Mouse (Mus musculus) adrenal gland, adult 18-20 months (tissue): ENCODE measurements around the gene Olfr113. TPM values are rescaled to one million over a fixed set of nuclear protein-coding genes. Genes with fewer than 3 reads are reported as not detected.
"Not testable (repeated sequence)": the region's sequence is repeated elsewhere in the genome, so short reads cannot be mapped to it uniquely, and the experiment has no call there.

Experiments
- DNase-seq, 2 experiments: peaks; one replicate each; pipeline ENCODE4 v3.0.0; 2021 to 2022; ENCODE audit warnings: low spot score in 2 of 2
- long read RNA-seq, 2 experiments: library from polyadenylated mRNA; stranded (forward); transcript quantifications; one replicate each; pipeline ENCODE4 v2.0.0; 2021
- total RNA-seq, 2 experiments: library from RNA; stranded (reverse); gene quantifications; 1 replicate in 1 of 2; 2 replicates in 1 of 2; pipeline ENCODE4 v1.2.3; 2021

Olfr113 gene
- not detected for total RNA-seq
- long read RNA-seq, experiment 1: 0 reads
- long read RNA-seq, experiment 2: 0 reads

DNA sequence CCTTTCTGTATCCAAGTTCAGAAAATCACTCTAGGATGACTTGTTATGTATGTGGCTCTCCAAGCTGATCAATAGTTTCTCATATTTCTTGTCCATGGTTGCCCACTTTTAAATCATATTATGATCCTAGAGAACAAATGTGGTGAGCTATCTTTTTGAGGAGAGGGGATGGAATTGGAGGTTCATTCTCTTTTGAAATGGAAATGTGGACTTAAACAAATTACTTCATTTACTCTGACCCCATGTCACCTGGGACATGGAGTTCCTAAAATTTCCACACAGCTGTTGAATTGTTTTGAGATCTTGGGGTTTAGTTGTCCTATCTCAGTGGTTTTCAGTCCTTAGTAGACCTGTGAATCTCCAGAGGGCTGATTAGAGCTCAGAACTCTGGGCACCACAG lies at the start of gene Olfr113:
Gene Olfr113, minus strand, starts transcription at position 101 of the 400 bp plus-strand sequence.
- DNase-seq: no peak

DNA sequence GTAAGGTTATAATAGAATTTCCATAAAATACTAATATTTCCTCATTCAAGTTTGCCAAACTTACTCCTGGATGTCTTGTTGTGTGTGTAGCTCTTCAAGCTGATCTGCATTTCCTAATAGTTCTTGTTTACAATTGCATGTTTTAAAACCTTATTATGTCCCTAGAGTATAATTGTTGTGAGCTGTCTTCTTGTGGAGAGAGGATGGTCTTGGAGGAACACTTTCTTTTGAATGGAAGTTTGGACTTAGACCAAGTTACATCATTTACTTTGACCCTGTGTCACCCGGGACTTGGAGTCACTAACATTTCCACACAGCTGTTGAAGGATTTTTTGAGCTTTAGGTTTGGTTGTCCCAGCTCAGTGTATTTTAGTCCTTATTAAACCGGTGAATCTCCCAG lies 49.5 kb upstream of the Olfr113 start, which contains the start of the genes Olfr115 and Olfr116:
Gene Olfr115, minus strand, starts transcription at position 101 of the 400 bp plus-strand sequence.
Gene Olfr116, minus strand, starts transcription at position 191 of the 400 bp plus-strand sequence.
- DNase-seq: no peak

DNA sequence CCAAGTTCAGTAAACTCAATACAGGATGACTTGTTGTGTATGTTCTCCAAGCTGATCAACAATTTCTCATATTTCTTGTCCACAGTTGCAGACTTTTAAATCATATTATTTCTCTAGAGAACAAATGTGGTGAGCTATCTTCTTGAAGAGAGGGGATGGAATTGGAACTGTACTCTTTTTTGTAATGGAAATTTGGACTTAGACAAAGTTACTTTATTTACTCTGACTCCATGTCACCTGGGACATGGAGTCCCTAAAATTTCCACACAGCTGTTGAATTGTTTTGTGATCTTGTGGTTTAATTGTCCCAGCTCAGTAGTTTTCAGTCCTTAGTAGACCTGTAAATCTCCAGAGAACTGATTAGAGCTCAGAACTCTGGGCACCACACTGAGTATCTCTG lies 15.2 kb upstream of the Olfr113 start, which contains the start of gene Olfr114:
Gene Olfr114, minus strand, starts transcription at position 101 of the 400 bp plus-strand sequence.
- no peak for DNase-seq

DNA sequence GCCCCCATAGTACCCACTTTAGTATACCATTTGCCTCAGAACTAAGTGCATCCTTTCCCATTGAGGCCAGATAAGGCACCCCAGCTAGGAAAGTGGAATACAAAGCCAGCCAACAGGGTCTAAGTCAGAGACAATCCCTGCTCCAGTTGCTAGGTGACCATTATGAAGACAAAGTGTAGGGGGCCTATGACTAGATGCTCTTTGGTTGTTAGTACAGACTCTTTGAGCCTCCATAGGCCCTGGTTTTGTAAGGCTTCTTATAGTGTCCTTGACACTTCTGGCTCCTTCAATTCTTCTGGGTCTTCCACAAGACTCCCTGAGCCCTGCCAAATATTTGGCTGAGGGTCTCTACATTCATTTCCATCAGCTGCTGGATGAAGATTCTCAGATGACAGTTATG lies 8.1 kb downstream of the Olfr113 start, which contains the start of gene Olfr112:
Gene Olfr112, minus strand, starts transcription at position 101 of the 400 bp plus-strand sequence.
- DNase-seq: no peak

DNA sequence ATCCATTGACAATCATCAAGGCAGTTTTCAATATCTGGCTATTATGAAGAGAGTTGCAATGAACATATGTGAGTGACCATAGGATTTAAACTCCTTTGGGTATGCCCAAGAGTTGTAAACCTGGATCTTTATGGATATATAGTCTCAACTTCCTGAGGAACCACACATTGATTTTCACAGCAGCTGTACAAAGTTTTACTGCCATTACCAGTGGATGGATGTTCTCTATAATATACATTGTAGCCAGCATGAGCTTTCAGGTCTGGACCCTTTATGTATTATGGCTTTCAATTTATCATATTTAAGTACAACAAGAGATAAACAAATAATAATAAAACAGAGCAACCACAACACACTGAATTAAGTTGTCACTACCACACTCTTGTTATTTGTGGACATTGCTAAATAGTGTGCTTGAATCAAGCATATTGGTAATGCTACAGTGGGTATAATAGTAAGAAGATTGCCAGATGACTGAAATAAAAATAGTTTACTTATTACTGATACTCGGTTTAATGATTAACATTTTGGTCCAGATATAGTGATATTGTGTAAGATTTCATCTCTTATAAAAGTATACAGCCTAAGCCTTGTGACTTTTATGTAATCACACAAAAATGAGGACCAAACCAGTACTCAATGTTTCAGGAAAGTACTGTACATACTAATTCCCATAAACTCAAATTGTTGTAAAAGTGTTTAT lies 18.4 kb downstream of the Olfr113 start:
- no peak for DNase-seq

DNA sequence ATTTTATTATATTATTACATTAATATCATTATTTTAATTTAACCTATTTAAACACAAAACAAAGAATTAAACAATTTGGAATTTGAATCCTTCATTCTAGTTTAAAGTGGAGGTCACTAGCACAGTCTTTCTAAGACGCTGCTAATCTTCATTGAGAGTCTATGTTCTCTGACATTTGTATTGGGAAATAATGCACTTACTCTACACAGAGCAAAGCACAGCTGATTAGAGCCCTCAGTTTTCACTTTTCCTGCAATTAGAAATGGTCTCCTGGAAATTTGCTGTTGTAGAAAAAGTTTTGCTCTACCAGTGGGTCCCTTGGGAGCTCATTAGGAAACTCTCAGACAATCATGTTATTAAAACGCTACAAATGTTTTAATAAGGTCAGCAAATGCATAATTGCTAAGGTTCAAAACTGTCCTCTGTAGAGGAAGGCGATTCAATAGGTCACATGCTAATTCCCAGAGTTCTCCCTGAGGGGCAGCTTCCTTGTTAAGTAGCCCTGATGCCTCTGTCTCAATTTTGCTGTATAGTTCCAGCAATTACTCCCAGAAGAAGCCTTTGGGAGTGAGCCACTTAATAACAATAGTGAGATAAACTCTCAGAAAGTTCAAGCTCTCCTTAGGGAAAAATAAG lies 33.5 kb downstream of the Olfr113 start:
- no peak for DNase-seq

DNA sequence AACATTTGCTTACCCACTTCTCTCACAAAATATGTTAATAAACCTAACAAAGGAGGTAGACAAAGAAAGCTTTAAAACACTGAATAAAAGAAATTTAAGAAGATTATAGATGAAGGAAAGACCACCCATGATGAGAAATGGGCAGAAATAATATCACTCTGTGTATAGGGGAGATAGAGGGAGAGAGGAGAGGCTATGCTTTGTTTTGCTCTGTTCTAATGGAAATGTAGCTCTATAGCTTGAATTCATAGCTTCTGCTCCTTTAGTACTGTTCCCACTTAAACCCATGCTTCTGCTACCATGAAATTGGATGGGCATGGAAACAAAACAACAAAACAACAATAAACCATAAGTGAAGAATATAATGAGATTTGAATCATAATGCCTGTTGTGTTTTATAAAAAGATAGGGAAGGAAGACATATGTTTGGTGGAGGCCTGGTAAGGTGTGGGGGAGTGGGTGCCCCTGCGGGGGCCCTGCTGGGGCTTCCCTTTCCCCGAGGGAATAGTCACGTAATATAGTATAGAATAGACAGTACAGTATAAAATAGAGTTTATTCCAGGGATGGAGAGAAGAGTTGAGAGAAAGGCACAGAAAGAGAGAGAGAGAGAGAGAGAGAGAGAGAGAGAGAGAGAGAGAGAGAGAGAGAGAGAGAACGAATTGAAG lies 35.9 kb downstream of the Olfr113 start:
- DNase-seq: no peak

DNA sequence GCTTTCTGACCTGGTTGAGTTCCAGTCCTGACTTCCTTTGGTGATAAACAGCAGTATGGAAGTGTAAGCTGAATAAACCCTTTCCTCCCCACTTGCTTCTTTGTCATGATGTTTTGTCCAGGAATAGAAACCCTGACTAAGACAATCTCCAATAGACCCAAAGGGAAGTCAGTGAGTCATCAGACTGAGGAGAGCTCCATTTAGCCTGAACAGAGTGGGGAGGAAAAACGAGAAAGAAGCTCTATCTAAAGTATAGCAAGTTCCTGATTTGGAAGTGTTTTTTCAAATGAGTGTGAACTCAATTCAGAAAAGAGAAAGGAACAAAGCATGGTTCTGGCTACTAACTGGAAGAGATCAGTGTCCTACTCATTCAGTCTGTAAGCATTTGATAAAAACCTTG lies 39.0 kb downstream of the Olfr113 start:
- not testable (repeated sequence) for DNase-seq

DNA sequence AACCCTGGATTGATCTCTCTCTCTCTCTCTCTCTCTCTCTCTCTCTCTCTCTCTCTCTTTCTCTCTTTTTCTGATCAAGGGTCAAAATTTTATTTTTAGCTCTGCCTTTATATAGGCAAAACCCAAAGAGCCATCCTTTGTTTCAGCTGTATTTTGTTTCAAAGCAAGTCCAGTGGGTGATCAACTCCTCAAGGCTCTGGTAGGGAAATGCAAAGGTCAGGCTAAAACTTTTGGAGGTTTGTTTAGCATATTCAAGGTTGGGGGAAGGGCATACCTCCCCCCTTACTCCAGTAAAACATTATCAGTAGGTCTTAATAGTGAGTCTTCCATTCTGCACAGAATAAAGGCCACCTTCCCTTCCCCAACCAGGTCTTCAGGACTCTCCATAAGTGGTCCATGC lies 42.3 kb downstream of the Olfr113 start:
- no peak for DNase-seq

DNA sequence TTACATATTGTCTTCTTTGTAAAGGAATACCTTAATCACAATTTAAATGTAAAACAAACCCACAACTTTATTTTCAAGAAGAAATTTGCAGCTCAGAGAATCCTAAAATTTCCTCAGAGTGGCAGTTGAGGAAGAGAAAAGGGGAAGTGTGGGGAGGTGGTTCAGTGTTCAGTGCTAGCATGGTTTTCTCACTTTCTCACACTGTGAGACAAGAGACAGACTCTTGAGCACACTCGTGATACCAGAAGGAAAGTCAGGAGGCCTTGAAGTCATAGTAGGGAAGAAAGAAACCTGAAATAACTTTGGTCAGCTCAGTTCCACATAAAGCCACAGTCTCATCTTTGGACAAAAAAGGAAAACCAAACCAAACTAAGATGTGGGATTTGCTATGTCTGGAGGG lies 52.0 kb downstream of the Olfr113 start:
- DNase-seq: not testable (repeated sequence)

DNA sequence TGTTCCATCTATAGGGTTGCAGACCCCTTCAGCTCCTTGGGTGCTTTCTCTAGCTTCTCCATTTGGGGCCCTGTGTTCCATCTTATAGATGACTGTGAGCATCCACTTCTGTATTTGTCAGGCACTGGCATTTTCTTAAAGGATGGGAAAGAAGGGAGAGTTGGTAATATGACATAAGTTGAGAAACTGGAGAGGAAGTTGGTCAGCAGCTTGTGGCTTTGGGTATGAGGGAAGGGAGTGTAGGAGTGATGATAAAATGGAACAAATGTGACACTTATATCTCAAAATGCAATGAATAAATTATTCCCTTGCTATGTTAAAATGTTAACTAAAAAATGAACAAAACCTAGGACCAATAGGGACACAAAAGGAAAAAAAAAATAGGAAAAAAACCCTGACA lies 52.9 kb downstream of the Olfr113 start:
- not testable (repeated sequence) for DNase-seq

Other genes starting within 250 kb of the Olfr113 start
- gene Olfr103, start 238.0 kb downstream of the Olfr113 start, total RNA-seq: not detected
- gene Olfr104-ps, start 218.1 kb downstream of the Olfr113 start, total RNA-seq: not detected
- not detected for gene Olfr105-ps, start 198.6 kb downstream of the Olfr113 start, total RNA-seq
- gene Olfr106-ps, start 187.3 kb downstream of the Olfr113 start, total RNA-seq: not detected
- gene Olfr107, start 178.4 kb downstream of the Olfr113 start, total RNA-seq: not detected
- not detected for gene Olfr108, start 132.2 kb downstream of the Olfr113 start, total RNA-seq
- gene Olfr109, start 118.7 kb downstream of the Olfr113 start, total RNA-seq: not detected
- 1 to 10 TPM; 1.6 to 9.0 TPM for gene H2-M2, start 94.1 kb downstream of the Olfr113 start, total RNA-seq
- not detected for gene Olfr110, start 85.2 kb downstream of the Olfr113 start, total RNA-seq
- under 1 TPM; 0.30 to 0.58 TPM for gene Olfr111, start 69.6 kb downstream of the Olfr113 start, total RNA-seq
- gene Olfr112, start 8.2 kb downstream of the Olfr113 start, total RNA-seq: not detected
- not detected for gene Olfr114, start 15.1 kb upstream of the Olfr113 start, total RNA-seq
- not detected for gene Olfr115, start 49.4 kb upstream of the Olfr113 start, total RNA-seq
- gene Olfr116, start 49.5 kb upstream of the Olfr113 start, total RNA-seq: not detected
- not detected for gene Olfr117, start 86.1 kb upstream of the Olfr113 start, total RNA-seq
- not detected for gene Olfr118, start 89.3 kb upstream of the Olfr113 start, total RNA-seq
- not detected for gene Olfr119, start 118.9 kb upstream of the Olfr113 start, total RNA-seq
- gene Olfr120, start 144.1 kb upstream of the Olfr113 start, total RNA-seq: not detected
- not detected for gene Olfr121, start 171.2 kb upstream of the Olfr113 start, total RNA-seq
- not detected for gene Olfr122, start 190.9 kb upstream of the Olfr113 start, total RNA-seq
- not detected for gene Olfr123, start 215.9 kb upstream of the Olfr113 start, total RNA-seq
- gene Olfr124, start 222.2 kb upstream of the Olfr113 start, total RNA-seq: not detected